Mouse (Mus musculus) T-helper 1 cell (primary cell): ENCODE measurements around the gene Cobll1.
"Not testable (repeated sequence)": the region's sequence is repeated elsewhere in the genome, so short reads cannot be mapped to it uniquely, and the experiment has no call there.

Source experiments
- in situ Hi-C: fragments of 300-600 bp; cut with MboI, MseI; formaldehyde crosslinking; loops from one replicate; pipeline ENCODE4 v1.15.1; 2025; ENCODE audit warnings: high pct_unique_total_duplicates

Cobll1 gene

DNA sequence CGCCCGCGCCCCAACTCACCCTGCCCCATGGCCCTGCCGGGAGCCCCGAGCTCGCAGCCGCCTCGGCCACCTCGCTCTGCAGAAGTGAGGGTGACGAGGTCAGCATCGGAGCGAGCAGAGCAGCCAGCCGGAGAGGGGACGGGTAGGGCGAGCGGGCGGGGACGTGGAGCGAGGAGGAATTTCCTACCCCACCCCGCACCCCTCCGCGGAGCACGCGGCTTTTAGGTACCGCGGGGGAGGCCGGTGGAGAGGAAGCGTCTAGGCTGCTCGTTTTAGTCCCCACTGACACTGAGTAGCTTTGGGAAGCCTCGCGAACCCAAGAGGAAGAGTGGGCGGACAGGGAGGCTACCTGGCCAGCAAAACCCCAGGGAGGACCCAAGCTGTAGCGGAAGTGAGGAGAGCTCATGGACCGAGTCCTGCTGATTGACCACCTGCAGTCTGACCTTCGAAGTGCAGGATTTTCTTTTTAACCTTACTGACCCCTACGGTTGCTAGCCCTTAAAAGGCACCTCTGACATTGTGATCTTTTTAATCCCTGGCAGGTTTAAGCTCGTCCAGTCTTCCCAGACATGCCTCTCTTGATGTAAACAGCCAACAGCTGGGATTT, at the start of gene Cobll1:
Cobll1 (minus strand) TSS at position 440 of the 607 bp plus-strand sequence.
- in situ Hi-C loops = no loop called here

DNA sequence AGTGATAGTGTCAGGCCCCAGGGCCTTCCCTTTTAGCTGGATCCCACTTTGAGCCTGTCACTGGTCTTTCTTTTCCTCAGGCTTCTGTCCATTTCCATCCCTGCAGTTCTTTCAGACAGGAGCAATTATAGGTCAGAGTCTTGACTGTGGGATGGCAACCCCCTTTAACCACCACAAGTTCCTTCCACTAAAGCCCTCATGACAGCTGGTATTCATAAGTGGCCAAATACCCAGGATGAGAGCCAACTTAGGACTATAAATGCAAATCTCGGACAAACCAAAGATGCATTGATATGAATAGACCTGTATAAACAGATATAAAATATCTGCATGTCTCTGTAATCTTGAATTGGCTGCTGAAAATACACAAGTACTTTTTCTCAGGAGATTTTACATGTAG, 49.5 kb upstream of the Cobll1 start:
- in situ Hi-C loops = no loop called here

DNA sequence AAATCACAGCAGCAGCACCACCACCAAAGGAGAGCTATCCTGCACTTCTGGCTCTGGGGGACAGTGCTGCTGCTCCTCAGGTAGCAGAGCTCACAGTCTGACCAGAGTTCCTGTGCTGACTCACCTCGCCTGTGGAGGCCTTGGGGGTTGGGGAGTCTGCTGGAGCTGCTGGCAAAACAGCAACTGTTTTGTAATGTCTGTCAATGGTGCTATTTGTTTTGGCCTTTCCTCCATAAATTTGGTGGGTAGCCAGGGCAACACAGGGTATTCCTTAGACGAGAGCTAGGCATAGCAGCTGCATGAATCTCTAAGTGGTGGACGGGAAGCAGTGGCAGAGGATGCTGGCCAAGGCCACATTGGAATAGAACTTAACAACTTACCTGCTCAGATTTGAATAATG, 46.2 kb upstream of the Cobll1 start:
- in situ Hi-C loops = no loop called here

DNA sequence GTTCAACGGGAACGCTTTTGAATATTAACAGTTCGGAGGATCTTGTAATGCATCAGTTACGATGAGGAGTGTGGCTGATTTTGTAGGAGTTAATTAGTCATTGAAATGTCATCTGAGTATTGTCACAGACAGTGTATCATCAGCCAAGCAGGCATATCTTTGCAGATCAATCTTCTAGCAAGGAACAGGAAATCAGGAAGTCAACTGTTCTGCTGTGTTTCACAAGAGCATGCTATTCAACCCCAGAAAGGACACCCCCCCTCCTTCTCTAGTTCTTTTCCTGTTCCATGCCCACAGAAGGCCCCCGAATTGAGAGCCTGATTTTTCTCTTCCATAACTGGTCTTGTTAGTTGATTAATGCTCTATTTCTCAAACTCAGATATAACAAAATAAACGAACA, 43.8 kb upstream of the Cobll1 start:
- in situ Hi-C loops = no loop called here

DNA sequence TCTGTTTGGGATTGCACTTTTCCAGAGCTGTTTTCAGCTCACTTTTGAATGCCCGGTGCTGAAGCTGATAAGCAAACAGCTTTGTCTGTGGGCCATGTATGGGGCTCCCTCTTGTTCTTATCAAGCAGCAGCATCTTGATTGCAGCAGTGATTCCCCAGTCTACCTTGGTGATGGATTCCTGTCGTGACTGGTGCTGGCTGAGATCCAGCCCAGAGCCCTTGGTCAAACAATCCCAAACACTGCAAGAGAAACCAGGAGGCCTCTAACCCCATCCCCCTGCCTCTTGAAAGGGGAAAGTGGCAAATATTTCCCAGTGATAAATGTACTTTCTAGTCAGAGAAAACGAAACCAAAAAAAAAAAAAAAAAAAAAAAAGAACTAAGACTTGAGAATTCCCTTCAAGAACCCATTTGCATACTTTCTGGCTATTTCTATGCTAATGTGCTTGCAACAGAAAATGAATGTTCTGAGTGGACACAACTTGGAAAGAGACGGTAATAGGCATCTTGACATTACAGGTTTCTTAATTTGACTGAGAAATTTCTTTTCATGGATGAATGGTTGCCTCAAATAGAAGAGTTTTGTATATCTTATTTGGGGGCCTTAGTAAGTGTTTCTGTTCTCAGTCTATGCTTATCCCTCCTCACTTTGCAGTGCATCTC, 40.0 kb upstream of the Cobll1 start:
- in situ Hi-C loops = no loop called here

DNA sequence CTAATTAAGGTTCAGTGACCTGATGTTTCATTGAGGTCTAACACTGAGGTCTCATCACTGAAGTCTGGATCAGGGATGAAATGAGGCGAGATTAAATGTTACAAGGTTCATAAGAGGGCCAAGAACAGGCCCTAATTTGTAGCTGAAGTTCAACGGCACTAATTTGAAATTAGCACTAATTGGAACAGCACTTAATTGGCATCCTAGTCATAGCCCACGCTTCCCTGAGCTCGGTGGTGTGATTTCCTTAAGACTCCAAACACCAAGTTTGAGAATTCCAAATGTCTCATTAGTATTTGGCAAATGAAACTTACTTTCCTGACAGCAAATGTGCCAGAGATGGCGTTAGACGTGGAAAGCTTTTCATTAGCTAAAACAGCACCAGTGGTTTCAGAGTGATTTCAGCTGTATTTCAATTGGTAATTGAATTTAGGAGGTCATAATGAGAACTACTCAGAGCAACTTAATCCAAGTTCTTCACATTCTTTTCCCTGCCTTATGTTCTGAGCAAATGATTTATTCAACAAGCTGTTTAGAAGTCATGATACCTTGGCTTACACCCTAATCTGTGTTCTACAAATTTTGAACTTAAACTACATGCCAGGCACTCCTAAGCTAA, 36.3 kb upstream of the Cobll1 start:
- in situ Hi-C loops = no loop called here

DNA sequence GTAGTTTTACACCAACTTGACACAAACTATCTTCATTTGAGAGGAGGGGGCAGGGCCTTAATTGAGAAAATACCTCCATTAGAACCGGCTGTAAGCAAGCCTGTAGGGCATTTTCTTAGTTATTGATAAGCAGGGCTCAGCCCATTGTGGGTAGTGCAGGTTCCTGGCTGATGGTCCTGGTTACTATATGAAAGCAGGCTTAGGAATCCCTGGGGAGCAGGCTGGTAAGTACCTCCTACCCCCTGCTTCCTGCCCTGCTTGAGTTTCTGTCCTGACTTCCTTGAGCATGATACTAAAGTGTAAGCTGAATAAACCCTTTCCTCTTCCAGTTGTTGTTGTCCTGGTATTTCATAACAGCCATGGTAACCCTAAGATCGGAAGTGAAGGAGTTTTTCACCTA, 34.7 kb upstream of the Cobll1 start:
- in situ Hi-C loops = no loop called here

DNA sequence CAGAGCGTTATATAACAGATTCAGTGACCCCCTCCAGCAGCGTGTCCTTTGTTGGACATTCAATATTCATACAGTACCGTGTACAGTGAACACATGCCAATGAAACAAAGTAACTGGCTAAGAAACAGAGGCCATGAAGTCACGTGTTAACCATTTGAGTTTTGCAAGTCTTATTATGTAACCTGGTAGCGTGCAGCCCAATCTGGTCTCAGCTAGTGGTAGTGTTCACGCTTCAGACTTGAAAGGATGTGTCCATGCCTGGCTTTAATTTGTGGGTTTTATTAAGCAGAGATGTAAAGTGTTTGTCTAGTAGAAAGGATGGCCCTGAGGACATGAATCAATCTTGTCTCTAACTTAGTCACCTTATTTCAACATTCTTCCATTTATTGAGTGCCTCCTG, 29.5 kb upstream of the Cobll1 start:
- in situ Hi-C loops = no loop called here

DNA sequence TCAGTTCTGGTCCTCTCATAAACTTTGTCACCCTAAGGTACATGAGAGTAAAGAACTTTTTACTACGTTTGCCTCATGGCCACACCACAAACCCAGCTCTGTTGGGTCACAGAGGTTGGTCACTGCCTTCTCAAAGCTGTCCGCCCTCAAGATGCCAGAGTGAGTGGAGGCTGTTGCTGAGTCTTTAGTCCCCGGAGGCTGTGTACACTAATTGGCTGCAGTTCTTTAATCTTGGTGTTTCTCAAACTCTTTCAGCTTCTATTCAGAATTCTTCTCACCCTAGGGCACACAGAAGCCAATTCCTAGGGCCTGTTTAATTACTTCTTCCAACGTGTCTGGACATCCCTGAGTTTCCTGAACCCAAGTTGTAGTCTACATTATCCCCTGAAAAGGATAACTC, 28.6 kb upstream of the Cobll1 start:
- in situ Hi-C loops = no loop called here

DNA sequence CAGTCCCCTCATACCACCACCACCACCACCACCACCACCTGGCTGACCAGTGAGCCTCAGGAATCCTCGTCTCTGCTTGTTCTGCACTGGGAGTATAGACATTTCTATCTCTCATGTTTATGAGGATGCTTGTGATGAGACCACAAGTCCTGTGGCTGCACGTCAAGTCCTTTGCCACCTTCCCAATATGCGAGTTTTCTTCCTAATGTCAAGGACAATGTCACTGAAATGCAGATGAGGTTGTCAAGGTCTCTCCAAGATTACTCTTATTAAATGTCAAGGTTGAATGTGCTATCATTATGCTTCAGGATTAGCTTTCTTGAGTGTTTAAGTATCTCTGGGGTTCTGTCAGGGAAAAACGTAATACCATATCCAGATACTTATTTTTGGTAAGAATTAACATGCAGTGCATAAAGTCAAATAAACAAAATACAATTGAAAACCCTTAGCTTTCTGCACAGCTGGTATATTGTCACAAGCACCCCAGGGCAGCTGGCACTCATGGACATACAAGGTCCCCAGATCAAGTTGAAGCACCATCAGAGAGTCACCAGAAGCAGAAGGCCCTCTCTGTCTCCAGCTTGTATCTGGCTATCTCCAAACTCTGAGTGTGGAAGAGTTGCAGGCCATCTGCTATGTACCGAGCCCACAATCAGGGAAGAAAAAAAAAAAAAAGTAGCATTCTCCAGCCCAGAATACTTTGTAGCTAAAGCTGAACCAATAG, 27.5 kb upstream of the Cobll1 start:
- in situ Hi-C loops = no loop called here

DNA sequence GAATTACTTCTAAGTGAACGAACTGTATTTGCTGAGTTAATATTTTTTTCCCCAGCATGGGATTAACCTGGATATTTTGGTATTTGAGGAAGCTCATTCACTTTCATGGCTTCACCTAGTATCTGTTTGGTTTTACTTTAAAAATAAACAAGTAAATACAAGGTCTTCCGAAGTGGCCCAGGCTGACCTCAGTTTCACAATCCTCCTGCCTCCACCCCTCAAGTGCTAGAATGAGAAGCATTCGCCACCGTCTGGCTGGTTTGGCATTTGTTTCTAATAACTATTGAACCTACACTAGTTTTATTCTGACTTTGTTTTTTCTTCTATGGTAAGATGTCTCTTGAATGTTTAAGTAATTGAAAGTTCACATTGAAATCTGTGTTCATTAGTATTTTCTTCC, 23.0 kb upstream of the Cobll1 start:
- in situ Hi-C loops = no loop called here

DNA sequence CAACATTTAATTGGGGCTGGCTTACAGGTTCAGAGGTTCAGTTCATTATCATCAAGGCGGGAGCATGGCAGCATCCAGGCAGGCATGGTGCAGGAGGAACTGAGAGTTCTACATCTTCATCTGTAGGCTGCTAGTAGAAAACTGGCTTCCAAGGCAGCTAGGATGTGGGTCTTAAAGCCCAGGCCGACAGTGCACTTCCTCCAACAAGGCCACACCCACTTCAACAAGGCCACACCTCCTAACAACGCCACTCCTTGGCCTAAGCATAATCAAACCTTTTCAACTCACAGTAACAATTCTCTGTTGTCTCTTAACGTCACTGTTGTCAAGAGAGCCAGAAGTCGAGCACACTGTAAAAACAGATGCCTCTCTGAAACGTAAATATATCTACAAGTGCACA, 21.6 kb upstream of the Cobll1 start:
- in situ Hi-C loops = not testable (repeated sequence)

DNA sequence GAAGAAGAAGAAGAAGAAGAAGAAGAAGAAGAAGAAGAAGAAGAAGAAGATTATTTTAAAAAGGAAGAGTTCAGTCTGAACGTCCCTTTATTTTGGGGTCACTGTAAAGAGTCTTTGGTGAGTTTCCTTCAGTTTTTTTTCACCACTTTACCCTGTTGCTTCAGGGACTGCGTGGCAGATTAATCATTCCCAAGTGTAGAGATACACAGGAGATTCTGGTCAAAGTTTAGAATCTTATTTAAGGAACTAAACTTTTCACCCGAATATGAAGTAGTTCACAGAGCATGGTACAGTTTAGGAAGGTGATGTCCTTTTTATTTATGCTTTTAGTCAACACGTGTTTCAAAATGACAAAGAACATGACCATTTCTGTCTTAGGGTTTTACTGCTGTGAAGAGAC, 21.2 kb upstream of the Cobll1 start:
- in situ Hi-C loops = no loop called here

DNA sequence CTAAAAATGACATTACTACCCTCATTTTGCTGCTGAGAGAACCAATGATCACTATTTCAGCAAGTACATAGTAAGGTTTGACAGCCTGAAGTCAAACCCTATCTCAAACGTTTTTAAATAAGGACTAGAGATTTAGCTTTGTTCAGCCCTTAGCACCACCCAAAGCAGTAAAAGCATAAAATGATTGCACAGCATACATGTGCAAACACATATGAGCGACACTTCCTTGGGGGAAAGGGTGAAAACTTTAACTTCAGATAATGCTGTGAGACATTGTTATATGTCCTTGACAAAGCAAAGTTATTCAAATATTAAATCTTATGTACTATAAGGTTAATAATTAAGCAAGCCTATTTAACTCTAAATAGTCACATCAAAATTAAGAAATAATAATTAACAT, 18.2 kb upstream of the Cobll1 start:
- in situ Hi-C loops = no loop called here

DNA sequence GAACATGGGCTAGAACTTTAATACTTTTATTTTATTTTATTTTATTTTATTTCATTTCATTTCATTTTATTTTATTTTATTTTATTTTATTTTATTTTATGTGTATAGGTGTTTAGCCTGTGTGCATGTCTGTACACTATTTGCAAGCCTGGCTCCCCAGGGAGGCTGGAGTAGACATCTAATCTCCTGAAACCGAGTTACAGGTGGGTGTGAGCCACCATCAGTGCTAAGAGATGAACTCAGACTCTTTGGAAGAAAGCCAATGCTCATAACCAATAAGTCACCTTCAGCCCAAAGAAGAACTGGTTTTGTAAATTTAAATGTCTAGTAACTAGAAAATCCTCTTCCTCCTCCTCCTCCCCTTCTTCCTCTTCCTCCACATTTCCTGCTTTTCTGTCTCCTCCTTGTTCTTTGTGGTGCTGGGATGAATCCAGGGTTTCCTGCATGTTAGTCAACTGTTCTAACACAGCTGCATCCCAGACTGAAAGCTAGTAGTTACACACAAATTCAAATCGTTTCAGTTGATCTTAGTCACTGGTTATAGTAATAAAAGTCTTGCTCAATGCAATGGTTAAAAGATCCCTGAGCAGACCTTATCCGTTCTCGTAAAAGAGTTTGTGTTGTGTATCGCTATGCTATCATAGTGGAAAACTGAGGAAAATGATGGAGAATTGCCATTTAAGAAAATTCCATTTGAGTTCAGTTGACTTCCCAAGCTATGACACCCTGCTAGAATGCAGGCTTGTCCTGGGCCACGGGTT, 17.5 kb upstream of the Cobll1 start:
- in situ Hi-C loops = no loop called here

DNA sequence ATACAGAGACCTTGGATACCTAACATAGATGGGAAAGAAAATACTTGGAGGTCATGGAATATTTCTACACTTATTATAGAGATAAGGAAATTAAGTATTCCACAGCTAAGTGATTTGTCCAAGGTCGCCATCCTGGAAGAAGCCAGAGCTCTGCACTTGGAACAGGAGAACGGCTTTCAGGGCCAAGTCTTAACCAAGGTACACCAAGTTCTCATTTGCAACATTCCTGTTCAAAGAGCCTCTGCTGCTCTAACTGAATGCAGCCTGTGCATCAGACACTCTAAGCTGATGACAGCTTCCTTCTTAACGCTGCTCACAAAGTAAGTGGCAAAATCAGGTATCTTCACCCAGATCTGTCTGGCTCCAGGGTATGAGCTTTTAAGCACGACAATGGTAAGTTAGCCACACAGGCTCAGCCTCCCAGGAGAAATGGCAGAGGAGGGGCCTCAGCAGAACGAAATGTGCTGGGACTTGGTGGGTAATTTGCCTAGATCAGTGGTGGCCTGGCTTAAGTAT, 11.4 kb upstream of the Cobll1 start:
- in situ Hi-C loops = no loop called here

DNA sequence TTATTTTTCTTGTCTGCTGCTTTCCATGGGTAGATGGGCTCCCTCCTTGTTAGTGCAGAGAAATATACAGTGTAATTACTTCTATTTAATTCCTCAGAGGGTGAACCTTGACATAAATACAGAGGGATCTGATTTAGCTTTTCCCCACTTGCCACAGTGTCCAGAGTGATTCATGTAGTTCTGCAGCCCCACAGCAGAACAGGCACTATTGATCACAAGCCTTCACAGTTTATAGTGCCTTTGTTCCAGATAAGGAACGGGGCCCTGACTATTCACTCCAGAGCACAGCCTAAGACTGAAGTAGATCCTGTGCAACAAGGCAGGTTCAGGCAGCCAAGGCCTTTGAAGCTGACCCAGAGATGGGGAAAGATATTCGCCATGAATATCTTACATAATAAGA, 10.4 kb upstream of the Cobll1 start:
- in situ Hi-C loops = no loop called here

DNA sequence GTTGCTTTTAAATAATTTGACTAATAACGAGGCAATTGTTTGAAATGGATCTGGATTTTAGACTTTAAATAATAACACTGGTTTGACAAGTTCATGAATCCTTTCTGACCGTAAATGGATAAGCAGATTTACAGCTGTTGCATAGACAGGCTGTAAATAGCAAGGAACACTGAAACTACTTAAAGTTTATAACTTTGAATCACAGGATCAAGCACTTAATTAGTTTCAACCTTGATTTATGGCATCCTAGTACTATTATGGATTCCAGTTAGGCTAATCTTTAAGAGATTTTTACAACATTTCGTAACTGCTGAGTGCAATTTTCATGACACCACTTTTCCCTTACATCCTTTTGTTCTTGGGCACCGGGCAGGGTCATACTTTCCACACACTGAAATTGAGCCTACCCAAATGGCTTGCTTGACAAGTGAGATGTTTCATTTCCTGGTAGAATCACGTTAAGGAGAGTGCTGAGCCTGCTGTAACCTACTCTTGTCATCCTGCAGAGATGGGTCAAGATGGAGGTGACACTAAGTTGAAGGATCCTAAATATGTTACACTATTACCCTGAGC, 1.1 kb upstream of the Cobll1 start:
- in situ Hi-C loops = no loop called here

DNA sequence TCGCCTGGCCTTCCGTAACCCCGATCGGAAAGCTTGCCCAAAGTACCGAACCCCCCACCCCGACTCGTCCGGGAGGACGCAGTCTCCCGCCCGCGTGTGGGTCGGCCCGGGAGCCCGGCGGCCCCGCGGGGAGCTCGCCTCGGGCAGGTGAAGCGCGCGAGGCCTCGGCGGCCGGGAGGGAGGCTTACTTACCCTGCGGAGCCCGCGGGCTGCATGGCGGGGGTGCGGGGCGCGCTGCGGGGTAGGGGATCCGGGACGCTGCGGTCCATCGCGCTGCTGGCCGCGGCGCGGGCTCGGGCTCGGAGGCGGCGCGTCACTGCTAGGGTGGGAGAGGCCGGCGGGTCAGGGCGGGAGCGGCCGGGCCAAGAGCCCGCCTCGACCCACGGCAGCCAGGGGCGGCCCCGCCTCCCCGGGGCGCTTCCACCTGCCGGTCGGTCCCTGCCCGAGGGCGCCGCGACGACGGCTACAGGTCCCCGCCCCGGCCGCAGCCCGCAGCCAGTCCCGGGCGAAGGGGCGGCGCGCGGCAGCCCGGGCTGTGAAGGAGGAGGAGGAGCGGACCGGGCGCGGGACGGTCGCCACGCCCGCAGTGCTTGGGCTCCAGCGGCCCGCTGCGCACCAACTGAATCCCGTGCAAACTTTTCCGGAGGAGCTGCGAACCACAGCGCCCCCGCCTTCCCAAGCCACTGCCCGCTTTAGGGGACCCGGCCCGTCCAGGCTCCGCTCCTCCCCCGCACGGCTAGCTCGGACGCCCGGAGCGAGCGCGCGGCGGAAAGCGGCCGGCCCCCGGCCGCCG, 836 bp downstream of the Cobll1 start:
- in situ Hi-C loops = no loop called here

DNA sequence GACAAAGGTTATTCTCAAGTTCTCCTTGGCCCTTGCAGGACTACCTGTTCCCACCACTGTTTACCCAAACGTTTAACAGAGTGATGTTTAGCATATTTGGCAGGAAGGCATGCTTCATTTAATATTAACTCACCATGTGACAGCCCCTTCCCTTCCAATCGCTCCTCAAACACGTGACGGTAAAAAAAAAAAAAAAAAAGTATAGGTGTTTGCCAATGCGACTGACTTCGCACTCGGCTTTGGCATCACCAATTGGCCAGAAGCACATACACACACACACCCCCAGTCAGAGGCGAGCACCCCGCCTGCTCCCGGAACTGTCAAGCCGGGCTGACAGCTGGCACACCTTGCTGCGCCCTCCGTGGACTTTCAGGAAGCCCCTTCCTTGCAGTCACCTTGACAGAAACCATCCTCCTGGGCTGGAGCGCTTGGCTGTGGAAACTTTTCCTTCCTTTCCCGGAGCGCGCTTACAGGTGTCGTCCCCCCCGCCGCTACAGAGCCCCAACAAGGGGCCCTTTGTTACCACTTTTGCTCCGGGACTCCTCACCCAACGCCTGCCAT, 1.5 kb downstream of the Cobll1 start:
- in situ Hi-C loops = no loop called here
